Mouse (Mus musculus): ENCODE measurements around the gene Klri1.

DNA sequence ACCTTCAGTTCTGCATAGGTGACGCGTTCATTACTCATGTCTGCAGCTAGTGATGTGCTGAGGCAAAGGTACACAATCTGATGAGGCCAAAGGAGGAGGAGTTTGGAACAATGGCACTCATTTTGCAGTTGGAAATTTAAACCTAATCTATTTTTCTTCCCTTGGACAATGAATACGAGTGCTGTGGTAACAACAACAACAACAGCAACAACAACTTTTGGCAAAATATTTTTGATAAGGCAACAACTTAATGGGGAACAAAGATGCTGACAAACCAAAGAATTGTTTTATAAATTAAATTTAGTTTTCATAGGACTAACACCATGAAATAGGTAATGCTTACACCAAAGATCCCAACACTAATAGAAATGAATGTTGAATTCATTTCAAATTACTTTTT lies 38.1 kb downstream of the Klri1 start, which contains the start of gene Klrc1:
- TF ChIP-seq CTCF (conservative IDR thresholded peaks at IDR 0.05; ENCODE audit: insufficient read depth, insufficient read length, low read depth, low read length), result no peak
- TF ChIP-seq POLR2A (IDR thresholded peaks at IDR 0.05; ENCODE audit: low read depth, low read length), result no peak

All from kidney, adult 2 months (tissue).